Mouse (Mus musculus): ENCODE measurements at regions not wholly inside any gene's neighbourhood (a gene's known extent, or its start where the extent isn't known, plus 50 kb on each side); places are given as distances from the start of the nearest gene placed in this dataset.

DNA sequence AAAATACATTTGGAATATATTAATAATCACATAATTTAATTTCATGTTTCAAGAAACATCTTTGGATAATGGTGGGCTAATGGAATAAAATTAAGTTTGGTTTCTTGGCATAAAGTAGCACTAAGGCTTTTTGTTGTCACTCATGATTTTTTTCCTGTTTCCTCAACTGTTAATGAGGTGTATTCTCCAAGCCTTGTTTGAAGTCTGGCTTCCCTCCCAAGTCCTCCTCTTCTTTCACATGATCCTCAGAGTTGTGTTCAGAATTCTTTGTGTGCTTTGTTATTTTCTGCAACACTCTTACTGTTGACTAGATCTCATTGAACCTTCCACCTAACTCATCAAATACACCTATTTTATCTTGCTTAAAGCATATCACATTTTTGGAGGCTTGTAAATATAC is 221.6 kb upstream of the Zeb2 start:
- no peak for TF ChIP-seq CTCF (conservative IDR thresholded peaks at IDR 0.05; ENCODE audit: insufficient read depth, insufficient read length, low read depth, low read length)
- no peak for TF ChIP-seq POLR2A (IDR thresholded peaks at IDR 0.05; ENCODE audit: low read depth, low read length)

Measured in kidney, adult 2 months (tissue).